7 mouse cellular contexts compared by ENCODE assay signal in the genomic region with DNA sequence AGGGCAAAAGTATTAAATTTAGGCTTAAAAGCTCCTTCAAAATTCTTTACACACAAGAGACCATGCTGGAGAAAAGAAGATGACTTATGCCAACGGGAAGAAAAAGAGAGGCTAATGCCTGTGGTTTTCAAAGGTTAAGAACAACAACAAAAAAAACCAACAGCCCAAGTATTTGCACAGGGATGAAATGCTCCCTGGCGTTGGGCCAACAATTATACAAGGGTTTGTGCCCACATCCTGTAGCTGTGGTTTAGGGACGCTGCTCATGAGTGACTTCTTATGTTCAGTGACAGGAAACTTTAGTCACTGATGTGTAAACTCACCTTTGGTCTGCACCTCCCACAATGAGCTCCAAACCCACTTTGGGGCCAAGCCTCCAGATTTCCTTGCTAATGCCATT.
DNase-seq lines count a peak whose midpoint lies in the region; TF ChIP-seq lines count a peak whose summit lies in the region.

No protein-coding gene starts in this region.

- intact Hi-C loops in gastrocnemius, adult 2 months (cut with DNase I) = no loop called here

- peaks cover 8% of the 10 kb centered on the region; the same call in 1 of the 2 replicates for H3K4me1 ChIP-seq in spleen, adult 2 months (ENCODE audit: control insufficient read depth, insufficient read depth, insufficient read length)

- no peak for TF ChIP-seq POLR2A in spleen, adult 2 months (IDR thresholded peaks at IDR 0.05; ENCODE audit: low read depth, low read length)

- H3K27ac ChIP-seq in spleen, adult 2 months (ENCODE audit: insufficient read depth, low read length) = no peak overlapping the region
- no peak overlapping the region for H3K27ac ChIP-seq in gastrocnemius, adult 2 months

- peak; percentile 27 for DNase-seq in A20 (ENCODE audit: low read depth, low spot score)
- DNase-seq in CD8-positive naive resting alpha-beta T cell, adult 2 months (ENCODE audit: low read depth in 2 of 2, low spot score in 2 of 2) = peak; percentile 61 to 80
- peak; percentile 65 for DNase-seq in kidney, postnatal 14 days
- peak; percentile 71 to 77 for DNase-seq in spleen, adult 2 months (ENCODE audit: low read depth in 1 of 2, low spot score in 2 of 2)
- DNase-seq in testis, postnatal 14 days (ENCODE audit: low spot score) = no peak
- no peak for DNase-seq in ovary, postnatal 14 days (ENCODE audit: low spot score)
- no peak for DNase-seq in gastrocnemius, adult 2 months

- no peaks in the 10 kb centered on the region for H3K36me3 ChIP-seq in spleen, adult 2 months (ENCODE audit: control insufficient read depth, insufficient read depth, low read length)

- TF ChIP-seq CTCF in spleen, adult 2 months (IDR thresholded peaks at IDR 0.05; ENCODE audit: extremely low read depth, insufficient read depth, insufficient read length, insufficient replicate concordance) = no peak
- TF ChIP-seq CTCF in gastrocnemius, adult 2 months (IDR thresholded peaks at IDR 0.05) = no peak

- under 1% methylated on average over 3 of the region's 3 CpGs for WGBS in spleen, adult 2 months

- H3K4me3 ChIP-seq in spleen, adult 2 months (ENCODE audit: extremely low read depth, insufficient read depth, insufficient read length) = no peak overlapping the region
- H3K4me3 ChIP-seq in gastrocnemius, adult 2 months = no peak overlapping the region

- no peaks in the 10 kb centered on the region for H3K27me3 ChIP-seq in spleen, adult 2 months (ENCODE audit: control insufficient read depth, insufficient read depth, low read length)

Comparison
In these comparisons a context has a peak if more than half of its experiments do, and no peak if none do; other contexts are left out.
1. DNase-seq: peak in A20 (single experiment), CD8-positive naive resting alpha-beta T cell, adult 2 months (2 of 2), kidney, postnatal 14 days (single experiment) and spleen, adult 2 months (2 of 2); none in testis, postnatal 14 days (single experiment), ovary, postnatal 14 days (single experiment) and gastrocnemius, adult 2 months (single experiment).